Mouse (Mus musculus): Measurements from ENCODE around the gene Id1.

DNA sequence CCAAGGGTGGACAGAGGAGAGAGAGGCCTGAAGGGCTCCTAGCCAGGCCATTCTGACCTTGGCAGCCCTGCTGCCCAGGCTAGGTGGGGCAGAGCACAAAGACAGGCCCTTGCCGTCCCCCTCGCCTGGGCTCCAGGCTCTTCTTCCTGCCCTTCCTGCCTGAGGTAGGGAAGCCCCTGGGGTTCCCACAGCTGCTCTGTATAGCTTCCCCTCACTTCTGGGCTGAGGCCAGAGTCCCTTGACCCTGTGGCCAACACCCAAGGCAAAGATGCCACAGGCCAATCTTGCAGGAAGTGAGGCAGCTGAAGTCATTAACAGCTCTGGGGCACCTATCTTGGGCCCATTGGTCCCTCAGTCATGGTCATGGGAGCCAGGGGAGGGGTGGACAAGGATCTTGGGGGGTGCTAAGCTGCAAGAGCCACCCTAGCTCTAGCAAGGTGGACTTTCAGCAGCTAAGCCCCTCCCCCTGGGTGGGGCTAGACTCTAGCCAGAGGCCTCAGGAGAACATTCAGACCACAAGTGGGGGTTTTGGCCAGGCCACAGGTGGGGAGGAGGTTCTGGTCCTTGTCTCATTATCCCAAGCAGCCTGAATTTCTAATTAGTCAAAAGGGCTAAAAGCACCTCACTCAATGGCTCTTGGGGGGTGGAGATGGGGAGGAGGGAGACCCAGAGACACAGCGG, 45.1 kb downstream of the Id1 start:
- TF ChIP-seq CTCF (IDR thresholded peaks at IDR 0.05; ENCODE audit: extremely low read depth, insufficient read length, insufficient replicate concordance, low read depth, low read length) (no peak), POLR2A (IDR thresholded peaks at IDR 0.05; ENCODE audit: low read depth, low read length) (no peak)

Measured in small intestine, adult 2 months (tissue).